ENCODE assay signal across 8 mouse cellular contexts in the genomic region with DNA sequence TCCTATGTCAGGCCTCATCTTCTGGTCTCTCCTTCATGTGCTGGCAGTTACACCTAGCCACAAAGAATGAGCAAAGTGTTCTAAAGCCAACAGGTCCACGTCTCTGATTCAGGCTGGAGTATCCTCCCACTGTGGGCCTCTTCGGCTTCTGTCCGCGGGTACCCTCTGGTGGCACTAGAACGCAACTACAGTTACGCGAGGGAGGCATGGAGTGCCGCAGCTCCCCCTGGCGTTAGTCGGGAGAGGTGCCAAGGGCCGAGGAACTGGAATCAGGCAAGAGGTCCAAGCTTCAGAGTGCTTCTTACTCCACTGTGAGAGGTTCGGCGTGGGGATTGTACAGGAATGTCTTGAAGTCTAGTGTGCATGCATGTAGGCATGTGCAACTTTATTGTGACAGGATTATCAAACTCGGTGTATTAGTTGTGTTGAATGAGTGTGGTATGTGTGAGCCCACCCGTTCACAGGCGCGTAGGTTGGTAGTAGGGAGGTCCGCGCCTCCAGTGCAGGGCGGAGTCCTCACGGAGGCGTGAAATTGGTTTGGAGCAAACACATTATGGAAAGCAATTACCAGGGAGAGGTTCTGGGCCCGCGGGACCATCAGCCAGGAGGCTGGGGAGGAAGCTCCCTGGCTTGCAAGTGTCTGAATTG. TPM values are rescaled to one million over a fixed set of nuclear protein-coding genes. Genes with fewer than 3 reads are reported as not detected.
A peak's percentile ranks its signal among the peaks of the same experiment; 100 is the strongest.
DNase-seq lines count a peak whose midpoint lies in the region; ATAC-seq lines count a peak whose summit lies in the region.

No protein-coding gene starts in this region.

- 17% methylated on average over 24 of the region's 24 CpGs for WGBS in intestine, embryonic 15.5 days

- H3K9me3 ChIP-seq in intestine, embryonic 15.5 days = no peaks in the 10 kb centered on the region

- H3K27ac ChIP-seq in intestine, embryonic 15.5 days = no peak overlapping the region

- peak; percentile 93 to 95 for DNase-seq in adrenal gland, adult 18-20 months (ENCODE audit: low spot score in 2 of 2)
- DNase-seq in embryo, embryonic 10 days (ENCODE audit: low spot score) = peak; percentile 93
- peak; percentile 79 for DNase-seq in gastrocnemius, postnatal 25 days
- peak; percentile 85 to 89 for DNase-seq in left cerebral cortex, postnatal 10 days (ENCODE audit: extremely low spot score in 1 of 2, low spot score in 2 of 2)
- peak; percentile 90 for DNase-seq in mesoderm, embryonic 11.5 days (ENCODE audit: low read depth, low spot score)
- DNase-seq in right cerebral cortex, postnatal 36 days (ENCODE audit: low spot score in 2 of 2) = peak; percentile 78 to 82
- peak; percentile 90 to 93 for DNase-seq in urinary bladder, postnatal 36 days (ENCODE audit: low spot score in 2 of 2)

- peak; percentile 78 for ATAC-seq in intestine, embryonic 15.5 days

- H3K27me3 ChIP-seq in intestine, embryonic 15.5 days (replicated peaks) = peaks cover 63% of the 10 kb centered on the region

- intact Hi-C loops in left cerebral cortex, postnatal 10 days (cut with DNase I) = no loop called here

- H3K4me2 ChIP-seq in intestine, embryonic 15.5 days (replicated peaks) = no peak overlapping the region

- no peak overlapping the region for H3K9ac ChIP-seq in intestine, embryonic 15.5 days

- H3K36me3 ChIP-seq in intestine, embryonic 15.5 days = no peaks in the 10 kb centered on the region

- peaks cover 14% of the 10 kb centered on the region for H3K4me1 ChIP-seq in intestine, embryonic 15.5 days (replicated peaks)

- H3K4me3 ChIP-seq in intestine, embryonic 15.5 days (replicated peaks) = no peak overlapping the region

RNA-seq across cellular contexts. Expression of gene Gbx1, which starts 3.2 kb away (rescaled TPM):
- not detected for total RNA-seq in adrenal gland, adult 18-20 months (2021)
- not detected for total RNA-seq in gastrocnemius, postnatal 25 days (2021)
- polyA plus RNA-seq in intestine, embryonic 15.5 days (2015; fragmentation: Nextera tagmentation; extraction: Ambion mirVana) = 0.06 TPM in 1 of 2 replicates, not detected in the other
- total RNA-seq in left cerebral cortex, postnatal 10 days (2021) = under 1 TPM; 0.18 to 0.26 TPM

RNA-seq across cellular contexts. Expression of gene Asb10, which starts 10.6 kb away (rescaled TPM):
- total RNA-seq in adrenal gland, adult 18-20 months (2021) = under 1 TPM in 1 of 2 experiments, not detected in 1; 0.23 TPM
- total RNA-seq in gastrocnemius, postnatal 25 days (2021) = 10 to 100 TPM; 33.2 to 66.7 TPM
- polyA plus RNA-seq in intestine, embryonic 15.5 days (2015; fragmentation: Nextera tagmentation; extraction: Ambion mirVana) = 0.33 and 0.40 TPM in 2 replicates
- under 1 TPM; 0.24 to 0.45 TPM for total RNA-seq in left cerebral cortex, postnatal 10 days (2021)

RNA-seq across cellular contexts. Expression of gene 4931409K22Rik, which starts 26.4 kb away (rescaled TPM):
- total RNA-seq in adrenal gland, adult 18-20 months (2021) = not detected
- total RNA-seq in gastrocnemius, postnatal 25 days (2021) = not detected
- polyA plus RNA-seq in intestine, embryonic 15.5 days (2015; fragmentation: Nextera tagmentation; extraction: Ambion mirVana) = 0.05 and 0.08 TPM in 2 replicates
- total RNA-seq in left cerebral cortex, postnatal 10 days (2021) = not detected

RNA-seq across cellular contexts. Expression of gene Abcf2, which starts 47.1 kb away (rescaled TPM):
- total RNA-seq in adrenal gland, adult 18-20 months (2021) = 10 to 100 TPM; 62.8 to 81.3 TPM
- total RNA-seq in gastrocnemius, postnatal 25 days (2021) = 10 to 100 TPM; 88.0 to 97.0 TPM
- 86.0 and 87.1 TPM in 2 replicates for polyA plus RNA-seq in intestine, embryonic 15.5 days (2015; fragmentation: Nextera tagmentation; extraction: Ambion mirVana)
- 10 to 100 TPM; 56.0 to 58.9 TPM for total RNA-seq in left cerebral cortex, postnatal 10 days (2021)

RNA-seq across cellular contexts. Expression of gene Chpf2, which starts 56.4 kb away (rescaled TPM):
- total RNA-seq in adrenal gland, adult 18-20 months (2021) = 10 to 100 TPM; 34.5 to 39.7 TPM
- total RNA-seq in gastrocnemius, postnatal 25 days (2021) = 1 to 10 TPM; 8.0 to 10.0 TPM
- 14.7 and 16.0 TPM in 2 replicates for polyA plus RNA-seq in intestine, embryonic 15.5 days (2015; fragmentation: Nextera tagmentation; extraction: Ambion mirVana)
- total RNA-seq in left cerebral cortex, postnatal 10 days (2021) = 10 to 100 TPM; 55.9 to 59.7 TPM

Comparison
In these comparisons a context has a peak if more than half of its experiments do, and no peak if none do; other contexts are left out.
1. RNA of gene Asb10, which starts 10.6 kb away (total RNA-seq): 33.2 to 66.7 TPM in gastrocnemius, postnatal 25 days; 0.24 to 0.45 TPM in left cerebral cortex, postnatal 10 days and 0.23 TPM in adrenal gland, adult 18-20 months; every median in the first group is over 10 times any median in the second.
2. Peak in every context shown above with its lines, with median percentiles within 50 percentile points of each other: DNase-seq.